Mouse (Mus musculus) MEL (cell line): ENCODE data around the gene Gstcd. TPM values are rescaled to one million over a fixed set of nuclear protein-coding genes. Genes with fewer than 3 reads are reported as not detected.
A peak's percentile ranks its signal among the peaks of the same experiment; 100 is the strongest.

Experiments used
- DNase-seq: peaks from one replicate; pipeline ENCODE4 v3.0.0; 2011; ENCODE audit warnings: low read depth, low spot score
- H3K27ac ChIP-seq: 2 replicates; pipeline ENCODE4 v1.5.1; 2012; ENCODE audit warnings: low read depth, mild to moderate bottlenecking, control low read depth, low read length, moderate library complexity; ENCODE audit not compliant: control insufficient read depth
- H3K27me3 ChIP-seq, 2 experiments: fragments of 150-350 bp in 1 of 2; sonication (generic) in 1 of 2; 2 replicates each; pipeline ENCODE4 v1.6.1; 2012; ENCODE audit warnings: low read length in 2 of 2, mild to moderate bottlenecking in 2 of 2, improper control_type of control experiment in 1 of 2, moderate library complexity in 1 of 2; ENCODE audit not compliant: insufficient read depth in 2 of 2, control insufficient read depth in 1 of 2
- H3K36me3 ChIP-seq, 2 experiments: 2 replicates each; pipeline ENCODE4 v1.6.1; 2012 to 2014; ENCODE audit warnings: low read length in 2 of 2, improper control_type of control experiment in 1 of 2, inconsistent platforms in 1 of 2, mild to moderate bottlenecking in 1 of 2; ENCODE audit not compliant: insufficient read depth in 2 of 2, control insufficient read depth in 1 of 2
- H3K4me1 ChIP-seq, 2 experiments: fragments of 150-350 bp in 1 of 2; sonication (generic) in 1 of 2; 2 replicates each; pipeline ENCODE4 v1.6.1; 2012; ENCODE audit warnings: low read length in 2 of 2, improper control_type of control experiment in 1 of 2, mild to moderate bottlenecking in 1 of 2; ENCODE audit not compliant: insufficient read depth in 2 of 2, control insufficient read depth in 1 of 2
- H3K4me3 ChIP-seq, 2 experiments: fragments of 150-350 bp in 1 of 2; sonication (generic) in 1 of 2; 2 replicates each; pipeline ENCODE4 v1.5.1; 2012; ENCODE audit warnings: low read depth in 2 of 2, low read length in 2 of 2, mild to moderate bottlenecking in 2 of 2, moderate library complexity in 2 of 2, control low read depth in 1 of 2, improper control_type of control experiment in 1 of 2; ENCODE audit not compliant: control insufficient read depth in 1 of 2, insufficient read depth in 1 of 2
- H3K79me2 ChIP-seq: 2 replicates; pipeline ENCODE4 v1.6.1; 2012; ENCODE audit warnings: mild to moderate bottlenecking, low read length, moderate library complexity; ENCODE audit not compliant: control insufficient read depth, poor library complexity, insufficient read depth
- H3K9ac ChIP-seq: 2 replicates; pipeline ENCODE4 v1.6.1; 2012; ENCODE audit warnings: low read depth, mild to moderate bottlenecking, control low read depth, low read length, moderate library complexity; ENCODE audit not compliant: control insufficient read depth, poor library complexity, severe bottlenecking
- H3K9me3 ChIP-seq: fragments of 150-350 bp; sonication (generic); replicated peaks from 2 replicates; pipeline ENCODE4 v1.6.1; 2012; ENCODE audit warnings: mild to moderate bottlenecking, low read length, improper control_type of control experiment, moderate library complexity; ENCODE audit not compliant: insufficient read depth
- CHD1 ChIP-seq: IDR thresholded peaks from 2 replicates; pipeline ENCODE4 v1.6.1; 2012; ENCODE audit warnings: low read depth, mild to moderate bottlenecking, inconsistent platforms, low read length, improper control_type of control experiment
- CTCF ChIP-seq, 3 experiments: IDR thresholded peaks in 2 of 3; conservative IDR thresholded peaks in 1 of 3; 2 replicates each; pipeline ENCODE4 v1.5.1; 2011 to 2012; ENCODE audit warnings: low read length in 3 of 3, low read depth in 2 of 3, mild to moderate bottlenecking in 2 of 3, improper control_type of control experiment in 1 of 3, inconsistent platforms in 1 of 3, mixed read lengths in 1 of 3, moderate library complexity in 1 of 3; ENCODE audit not compliant: control insufficient read depth in 1 of 3, insufficient read depth in 1 of 3, poor library complexity in 1 of 3, severe bottlenecking in 1 of 3
- ELF1 ChIP-seq: IDR thresholded peaks from 2 replicates; pipeline ENCODE4 v1.6.1; 2014; ENCODE audit warnings: low read depth, mild to moderate bottlenecking, inconsistent platforms, low read length, improper control_type of control experiment, moderate library complexity
- EP300 ChIP-seq, 2 experiments: IDR thresholded peaks; 2 replicates each; pipeline ENCODE4 v1.6.1; 2011; ENCODE audit warnings: improper control_type of control experiment in 2 of 2, low read length in 2 of 2, low read depth in 1 of 2, mild to moderate bottlenecking in 1 of 2
- GABPA ChIP-seq: IDR thresholded peaks from 2 replicates; pipeline ENCODE4 v1.6.1; 2012; ENCODE audit warnings: low read depth, mild to moderate bottlenecking, inconsistent platforms, low read length, improper control_type of control experiment, moderate library complexity
- HCFC1 ChIP-seq: IDR thresholded peaks from 2 replicates; pipeline ENCODE4 v1.6.1; 2012; ENCODE audit warnings: low read depth, mild to moderate bottlenecking, inconsistent platforms, low read length, improper control_type of control experiment, moderate library complexity
- MAFK ChIP-seq: IDR thresholded peaks from 2 replicates; pipeline ENCODE4 v1.6.1; 2011; ENCODE audit warnings: low read depth, mild to moderate bottlenecking, low read length, improper control_type of control experiment, borderline replicate concordance
- MAX ChIP-seq: IDR thresholded peaks from 2 replicates; pipeline ENCODE4 v1.6.1; 2011; ENCODE audit warnings: low read length, improper control_type of control experiment
- MEF2A ChIP-seq: IDR thresholded peaks from 2 replicates; pipeline ENCODE4 v1.6.1; 2014; ENCODE audit warnings: low read depth, mild to moderate bottlenecking, inconsistent platforms, low read length, improper control_type of control experiment; ENCODE audit not compliant: poor library complexity, insufficient replicate concordance, severe bottlenecking; ENCODE audit errors: extremely low read depth
- POLR2A ChIP-seq, 2 experiments: IDR thresholded peaks; 2 replicates each; pipeline ENCODE4 v1.6.1; 2011 to 2012; ENCODE audit warnings: low read length in 2 of 2, mild to moderate bottlenecking in 2 of 2, control low read depth in 1 of 2, improper control_type of control experiment in 1 of 2, low read depth in 1 of 2, moderate library complexity in 1 of 2; ENCODE audit not compliant: control insufficient read depth in 1 of 2, insufficient read depth in 1 of 2, poor library complexity in 1 of 2
- POLR2AphosphoS5 ChIP-seq: IDR thresholded peaks from 2 replicates; pipeline ENCODE4 v1.6.1; 2012; ENCODE audit warnings: low read depth, borderline replicate concordance, mild to moderate bottlenecking, inconsistent platforms, low read length, moderate library complexity, mixed read lengths
- RCOR1 ChIP-seq: IDR thresholded peaks from 2 replicates; pipeline ENCODE4 v1.6.1; 2012; ENCODE audit warnings: low read depth, mild to moderate bottlenecking, inconsistent platforms, low read length, improper control_type of control experiment
- SMC3 ChIP-seq: IDR thresholded peaks from 2 replicates; pipeline ENCODE4 v1.6.1; 2011; ENCODE audit warnings: low read depth, low read length, improper control_type of control experiment
- TAL1 ChIP-seq: IDR thresholded peaks from 2 replicates; pipeline ENCODE4 v1.6.1; 2012; ENCODE audit warnings: mild to moderate bottlenecking, inconsistent platforms, low read length, moderate library complexity, mixed read lengths
- TCF12 ChIP-seq: IDR thresholded peaks from 2 replicates; pipeline ENCODE4 v1.6.1; 2014; ENCODE audit warnings: low read depth, mild to moderate bottlenecking, inconsistent platforms, low read length, improper control_type of control experiment, moderate library complexity
- USF1 ChIP-seq: IDR thresholded peaks from 2 replicates; pipeline ENCODE4 v1.6.1; 2014; ENCODE audit warnings: low read depth, mild to moderate bottlenecking, inconsistent platforms, low read length, improper control_type of control experiment, moderate library complexity
- ZC3H11A ChIP-seq: IDR thresholded peaks from 2 replicates; pipeline ENCODE4 v1.6.1; 2012; ENCODE audit warnings: low read depth, mild to moderate bottlenecking, inconsistent platforms, low read length, improper control_type of control experiment
- ZNF384 ChIP-seq: IDR thresholded peaks from 2 replicates; pipeline ENCODE4 v1.6.1; 2012; ENCODE audit warnings: low read depth, mild to moderate bottlenecking, inconsistent platforms, low read length, improper control_type of control experiment
- polyA plus RNA-seq, 2 experiments: library from polyadenylated mRNA; stranded (reverse) in 1 of 2; unstranded in 1 of 2; fragments of >175 nt in 1 of 2; fragments of >200 nt in 1 of 2; gene quantifications; 2 replicates each; pipeline versions ENCODE4 v1.2.1 to v1.2.4; 2012; ENCODE audit warnings: low replicate concordance in 2 of 2, low read depth in 1 of 2; ENCODE audit not compliant: insufficient read length in 2 of 2, insufficient read depth in 1 of 2, missing spikeins in 1 of 2
- total RNA-seq: library from RNA; depleted of rRNA; stranded (reverse); fragments of 300-350 nt; gene quantifications from 2 replicates; pipeline ENCODE4 v1.2.3, GENCODE M21; 2012

Gene Gstcd
- total and polyA plus RNA-seq, 3 experiments: 15.5 to 19.2 TPM; not detected in 1

GRCm38 (mm10) chr3:132979781-132980461, 111.9 kb downstream of the Gstcd start:
- no peaks in the 10 kb centered on the region for H3K4me1 ChIP-seq
- DNase-seq: peak; percentile 14

GRCm38 (mm10) chr3:132966255-132966654, 125.6 kb downstream of the Gstcd start:
- H3K4me3 ChIP-seq: no peak overlapping the region
- TF ChIP-seq GABPA (no peak), EP300 (IDR thresholded peaks at IDR 0.05; ENCODE audit: low read depth in 1 of 2, low read length in 2 of 2) (peak; percentile 33 to 59; a peak in 3 of 4 replicates), TAL1 (no peak), MEF2A (no peak), USF1 (no peak), ELF1 (no peak), ZC3H11A (no peak), MAX (no peak), TCF12 (no peak), CHD1 (no peak), POLR2AphosphoS5 (no peak), POLR2A (IDR thresholded peaks at IDR 0.05; ENCODE audit: control insufficient read depth in 1 of 2, insufficient read depth in 1 of 2, low read depth in 1 of 2, low read length in 2 of 2, poor library complexity in 1 of 2) (no peak), HCFC1 (no peak), MAFK (no peak), RCOR1 (peak; percentile 78), ZNF384 (no peak), SMC3 (no peak)
- no peaks in the 10 kb centered on the region for H3K79me2 ChIP-seq
- H3K27ac ChIP-seq: no peak overlapping the region
- H3K9ac ChIP-seq: no peak overlapping the region
- H3K4me1 ChIP-seq: peaks cover 0 to 9% of the 10 kb centered on the region in 2 experiments; a peak in 2 of 4 replicates
- peaks cover 0 to 2% of the 10 kb centered on the region in 2 experiments; a peak in 1 of 4 replicates for H3K36me3 ChIP-seq
- no peaks in the 10 kb centered on the region for H3K9me3 ChIP-seq
- no peaks in the 10 kb centered on the region for H3K27me3 ChIP-seq
- peak; percentile 63 for DNase-seq

More at GRCm38 (mm10) chr3:132979781-132980461, 111.9 kb downstream of the Gstcd start:
- TF ChIP-seq CTCF (IDR thresholded peaks at IDR 0.05 in 2 of 3, conservative IDR thresholded peaks at IDR 0.05 in 1 of 3; ENCODE audit: control insufficient read depth in 1 of 3, insufficient read depth in 1 of 3, low read depth in 2 of 3, low read length in 3 of 3, poor library complexity in 1 of 3, severe bottlenecking in 1 of 3): peak; percentile 20 to 44 (median 23); a peak in 5 of 6 replicates
- no peak for TF ChIP-seq MAFK
- Histone ChIP-seq H3K4me3 (no peak overlapping the region), H3K9ac (no peak overlapping the region), H3K36me3 (no peaks in the 10 kb centered on the region; a peak in 1 of 4 replicates), H3K27me3 (no peaks in the 10 kb centered on the region), H3K27ac (no peak overlapping the region), H3K79me2 (no peaks in the 10 kb centered on the region), H3K9me3 (no peaks in the 10 kb centered on the region)
